Mouse (Mus musculus) heart, embryonic 16.5 days (tissue): ENCODE measurements around the gene Zzef1. TPM values are rescaled to one million over a fixed set of nuclear protein-coding genes. Genes with fewer than 3 reads are reported as not detected.
A peak's percentile ranks its signal among the peaks of the same experiment; 100 is the strongest.

Experiments used
- ATAC-seq: fragments of 200-750 bp; cut with Nextera tagmentation; replicated peaks from 2 replicates; pipeline ENCODE4 v1.8.0; 2017; ENCODE audit warnings: moderate number of reproducible peaks; ENCODE audit not compliant: insufficient read depth, low FRiP score; ENCODE audit errors: extremely low read depth
- H3K27ac ChIP-seq: fragments of 300-500 bp; sonication (generic); 2 replicates; pipeline ENCODE4 v1.5.1; 2014; ENCODE audit warnings: mild to moderate bottlenecking, low read length, control low read depth, moderate library complexity
- H3K27me3 ChIP-seq: fragments of 300-500 bp; sonication (generic); 2 replicates; pipeline ENCODE4 v1.6.1; 2014; ENCODE audit warnings: low read length, mixed read lengths; ENCODE audit not compliant: control insufficient read depth, insufficient read depth
- H3K36me3 ChIP-seq: fragments of 300-500 bp; sonication (generic); 2 replicates; pipeline ENCODE4 v1.6.1; 2014; ENCODE audit not compliant: control insufficient read depth, insufficient read depth
- H3K4me1 ChIP-seq: fragments of 300-500 bp; sonication (generic); 2 replicates; pipeline ENCODE4 v1.6.1; 2014; ENCODE audit warnings: low read length, mixed read lengths; ENCODE audit not compliant: control insufficient read depth, insufficient read depth
- H3K4me2 ChIP-seq: fragments of 300-500 bp; sonication (generic); 2 replicates; pipeline ENCODE4 v1.6.1; 2014; ENCODE audit warnings: low read depth, mild to moderate bottlenecking, control low read depth, low read length
- H3K4me3 ChIP-seq: fragments of 300-500 bp; sonication (generic); 2 replicates; pipeline ENCODE4 v1.5.1; 2014; ENCODE audit warnings: mild to moderate bottlenecking, control low read depth, low read length
- H3K9ac ChIP-seq: fragments of 300-500 bp; sonication (generic); 2 replicates; pipeline ENCODE4 v1.6.1; 2014; ENCODE audit warnings: low read length, control low read depth
- H3K9me3 ChIP-seq: fragments of 300-500 bp; sonication (generic); replicated peaks from 2 replicates; pipeline ENCODE4 v1.6.1; 2016; ENCODE audit warnings: low read length; ENCODE audit not compliant: control insufficient read depth
- WGBS: fragments of 180-500 bp; shearing (Covaris S2); extraction: QIAGEN DNeasy Blood & Tissue Kit; methylation state at CpG from one replicate; pipeline ENCODE4 v1.1.7; 2014; 5-methylcytosine and 5-hydroxymethylcytosine counted together
- polyA plus RNA-seq: library from polyadenylated mRNA; unstranded; fragments of >200 nt; fragmentation: Nextera tagmentation; extraction: Ambion mirVana; gene quantifications from 2 replicates; pipeline ENCODE4 v1.2.1, GENCODE M21; 2015

Gene Zzef1
- polyA plus RNA-seq, result 7.8 and 8.7 TPM in 2 replicates

DNA sequence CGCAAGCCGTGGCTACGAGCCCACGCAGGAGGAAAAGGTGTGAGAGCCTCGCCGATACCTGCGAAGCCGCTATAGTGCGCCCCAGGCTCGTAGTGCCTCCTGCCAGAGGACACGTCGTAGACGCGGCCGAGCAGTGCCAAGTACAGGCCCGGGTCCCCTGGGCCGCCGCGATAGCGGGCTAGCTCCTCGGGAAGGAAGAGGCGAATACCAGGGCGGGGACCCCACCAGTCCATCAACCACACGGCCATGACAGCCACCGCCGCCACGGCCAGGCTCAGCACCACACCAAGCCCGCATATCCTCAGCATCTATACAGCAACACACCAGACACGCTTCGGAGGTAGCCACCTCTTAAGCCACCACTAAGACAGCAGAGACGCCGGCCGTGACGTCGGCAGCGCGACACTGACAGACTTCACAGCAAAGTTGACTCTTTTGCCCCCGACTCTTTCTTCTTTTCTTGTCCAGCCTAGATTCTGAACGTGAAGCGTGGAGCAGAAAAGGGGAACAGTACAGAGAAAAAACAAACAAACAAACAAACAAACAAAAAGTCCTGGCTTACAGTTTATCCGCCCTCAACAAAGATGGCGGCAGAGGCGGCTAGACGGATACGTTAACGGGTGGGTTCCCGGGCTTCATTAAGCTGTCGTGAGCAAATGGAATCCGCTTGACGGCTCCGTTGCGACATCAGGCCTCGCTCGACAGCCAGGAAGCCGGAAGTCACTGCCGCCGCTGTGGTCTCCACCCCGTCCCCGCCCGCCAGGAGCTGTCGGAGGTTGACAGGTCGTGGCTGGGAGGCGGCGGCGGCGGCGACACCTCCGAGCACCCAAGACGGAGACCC, at the start of gene Zzef1, which contains the start of gene Cyb5d2:
TSS of gene Zzef1 (plus strand) at position 772 of the 841 bp plus-strand sequence.
TSS of gene Cyb5d2 (minus strand) at position 688 of the 841 bp plus-strand sequence.
- WGBS, result under 1% methylated on average over 69 of the region's 69 CpGs
- peaks cover 9% of the 10 kb centered on the region for H3K4me1 ChIP-seq
- H3K9me3 ChIP-seq, result no peaks in the 10 kb centered on the region
- peak; percentile 92 for ATAC-seq
- no peaks in the 10 kb centered on the region for H3K27me3 ChIP-seq
- peak within 1 kb of the TSS; percentile 79 for H3K27ac ChIP-seq
- H3K4me3 ChIP-seq, result peak within 1 kb of the TSS; percentile 98
- peak within 1 kb of the TSS; percentile 97 for H3K9ac ChIP-seq
- peak within 1 kb of the TSS; percentile 95 for H3K4me2 ChIP-seq
- no peaks in the 10 kb centered on the region for H3K36me3 ChIP-seq

DNA sequence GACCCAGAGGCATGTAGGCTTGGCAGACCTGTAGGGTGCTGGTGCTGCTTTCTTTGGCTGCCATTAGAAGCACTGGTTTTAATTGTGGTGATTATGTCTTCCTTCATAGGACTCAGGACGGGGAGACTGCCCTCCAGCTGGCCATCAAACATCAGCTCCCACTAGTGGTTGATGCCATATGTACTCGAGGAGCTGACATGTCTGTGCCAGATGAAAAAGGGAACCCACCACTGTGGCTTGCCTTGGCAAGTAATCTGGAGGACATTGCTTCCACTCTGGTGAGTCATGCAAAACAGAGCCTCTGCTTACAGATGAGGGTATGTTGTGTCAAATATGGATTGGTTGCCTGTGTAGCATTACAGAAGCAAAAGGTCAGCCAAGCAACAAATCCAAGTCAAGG, 44.1 kb upstream of the Zzef1 start:
- no peak overlapping the region for H3K9ac ChIP-seq
- H3K4me2 ChIP-seq, result no peak overlapping the region
- no peaks in the 10 kb centered on the region for H3K9me3 ChIP-seq
- no peak overlapping the region for H3K4me3 ChIP-seq
- H3K27me3 ChIP-seq, result no peaks in the 10 kb centered on the region
- 25% methylated on average over 2 of the region's 2 CpGs for WGBS
- no peak overlapping the region for H3K27ac ChIP-seq
- no peaks in the 10 kb centered on the region for H3K4me1 ChIP-seq
- H3K36me3 ChIP-seq, result peaks cover 68% of the 10 kb centered on the region
- ATAC-seq, result no peak

DNA sequence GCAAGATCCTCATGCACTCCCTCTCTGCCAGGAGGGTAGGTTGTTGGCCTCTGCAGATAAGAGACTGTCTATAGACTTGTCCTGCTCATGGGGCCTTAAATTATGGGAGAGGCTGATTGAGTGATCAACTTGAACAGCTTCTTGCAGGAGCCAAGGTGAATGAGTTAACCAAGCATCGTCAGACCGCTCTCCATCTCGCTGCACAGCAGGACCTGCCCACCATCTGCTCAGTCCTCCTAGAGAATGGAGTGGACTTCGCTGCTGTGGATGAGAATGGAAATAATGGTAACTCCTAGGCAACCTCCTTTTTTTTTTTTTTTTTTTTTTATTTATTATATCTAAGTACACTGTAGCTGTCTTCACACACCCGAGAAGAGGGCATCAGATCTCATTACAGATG, 37.7 kb upstream of the Zzef1 start:
- Histone ChIP-seq H3K4me1 (no peaks in the 10 kb centered on the region), H3K9me3 (no peaks in the 10 kb centered on the region), H3K36me3 (peaks cover 75% of the 10 kb centered on the region), H3K27me3 (no peaks in the 10 kb centered on the region), H3K27ac (no peak overlapping the region), H3K9ac (no peak overlapping the region), H3K4me3 (no peak overlapping the region), H3K4me2 (no peak overlapping the region)
- no peak for ATAC-seq
- 95% methylated on average over 5 of the region's 5 CpGs for WGBS

DNA sequence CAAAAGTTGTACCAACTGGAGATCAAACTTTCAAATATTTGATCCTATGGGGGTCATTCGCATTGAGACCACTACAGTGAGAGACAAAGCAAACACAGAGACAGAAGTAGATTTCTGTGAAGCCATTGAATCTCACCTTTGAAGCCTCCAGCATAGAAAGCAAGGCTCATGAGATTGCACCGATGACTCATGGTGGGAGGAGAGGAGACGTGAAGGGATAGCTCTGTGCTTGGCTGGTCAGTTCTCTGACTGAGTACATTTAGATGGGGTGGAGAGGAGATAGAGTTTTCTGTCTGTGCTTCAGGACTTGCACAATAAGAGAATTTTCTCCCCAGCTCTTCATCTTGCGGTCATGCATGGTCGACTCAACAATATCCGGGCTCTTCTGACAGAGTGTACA, 36.4 kb upstream of the Zzef1 start:
- H3K9ac ChIP-seq, result no peak overlapping the region
- no peak overlapping the region for H3K4me2 ChIP-seq
- no peak for ATAC-seq
- H3K36me3 ChIP-seq, result peaks cover 73% of the 10 kb centered on the region
- no peaks in the 10 kb centered on the region for H3K27me3 ChIP-seq
- no peak overlapping the region for H3K4me3 ChIP-seq
- 83% methylated on average over 6 of the region's 6 CpGs for WGBS
- H3K9me3 ChIP-seq, result no peaks in the 10 kb centered on the region
- no peak overlapping the region for H3K27ac ChIP-seq
- H3K4me1 ChIP-seq, result no peaks in the 10 kb centered on the region

DNA sequence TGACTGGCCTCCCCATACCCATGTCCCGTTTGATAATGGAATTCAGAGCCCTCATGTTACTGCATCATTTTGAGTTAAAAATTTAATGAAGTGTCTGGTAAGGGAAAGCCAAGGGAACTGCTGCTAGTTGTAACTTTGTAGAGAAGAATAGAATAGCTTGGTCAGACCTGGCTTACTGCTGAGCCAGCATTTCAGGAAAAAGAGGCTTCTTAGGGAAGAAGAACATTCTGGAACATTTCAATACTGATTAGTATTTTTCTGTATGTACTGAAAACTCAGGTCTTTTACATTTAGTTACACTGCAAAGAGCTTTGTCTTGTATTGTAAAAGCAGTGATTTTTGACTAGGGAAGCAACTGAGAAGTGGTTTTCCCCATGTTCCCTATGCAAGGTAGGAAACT, 35.2 kb upstream of the Zzef1 start:
- no peak for ATAC-seq
- H3K9me3 ChIP-seq, result no peaks in the 10 kb centered on the region
- H3K4me1 ChIP-seq, result no peaks in the 10 kb centered on the region
- H3K9ac ChIP-seq, result no peak overlapping the region
- no peak overlapping the region for H3K27ac ChIP-seq
- peaks cover 70% of the 10 kb centered on the region for H3K36me3 ChIP-seq
- H3K4me2 ChIP-seq, result no peak overlapping the region
- WGBS, result 77% methylated on average over 1 of the region's 1 CpGs
- no peak overlapping the region for H3K4me3 ChIP-seq
- H3K27me3 ChIP-seq, result no peaks in the 10 kb centered on the region

DNA sequence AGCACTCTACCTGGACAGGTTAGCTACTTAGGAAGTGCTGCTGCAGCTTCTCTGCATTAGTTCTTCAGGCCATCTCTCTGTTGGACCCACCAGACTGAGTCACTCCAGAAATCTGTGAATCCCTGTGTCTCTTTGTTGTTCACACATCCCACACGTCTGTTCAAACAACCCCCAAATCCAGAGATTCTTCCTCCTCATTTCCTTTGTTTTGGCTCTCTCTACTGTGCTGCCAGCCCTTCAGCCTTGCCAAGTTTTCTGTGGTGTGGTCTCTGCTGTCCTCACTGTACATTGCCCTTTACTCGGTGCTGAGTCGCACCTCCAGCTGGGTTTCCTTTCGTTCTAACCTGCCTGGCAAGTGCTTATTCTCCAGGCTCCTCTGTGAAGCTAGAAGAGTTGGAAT, 31.8 kb upstream of the Zzef1 start:
- Histone ChIP-seq H3K4me1 (no peaks in the 10 kb centered on the region), H3K9me3 (no peaks in the 10 kb centered on the region), H3K36me3 (peaks cover 56% of the 10 kb centered on the region), H3K9ac (no peak overlapping the region), H3K27me3 (no peaks in the 10 kb centered on the region), H3K27ac (no peak overlapping the region), H3K4me3 (no peak overlapping the region), H3K4me2 (no peak overlapping the region)
- no peak for ATAC-seq
- 77% methylated on average over 4 of the region's 4 CpGs for WGBS

DNA sequence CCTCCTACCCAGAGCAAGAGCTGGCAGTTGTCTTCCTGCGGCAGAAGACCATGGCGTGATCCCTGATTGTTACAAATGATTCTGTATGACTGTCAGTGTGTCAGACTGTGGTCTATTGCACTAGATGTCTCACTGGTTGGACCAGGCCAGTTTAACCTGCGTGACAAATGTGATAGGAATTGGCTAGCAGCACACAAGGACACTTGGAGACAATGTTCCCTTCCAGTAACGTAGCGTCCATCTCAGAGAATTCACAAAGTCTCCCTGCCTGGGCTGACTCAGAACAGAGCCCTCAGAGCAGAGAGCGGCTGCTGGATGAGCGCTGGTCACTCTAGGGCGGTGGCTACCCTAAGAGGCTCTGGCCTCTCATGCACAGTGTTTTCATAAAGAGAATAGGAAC, 28.3 kb upstream of the Zzef1 start:
- Histone ChIP-seq H3K27ac (no peak overlapping the region), H3K4me1 (no peaks in the 10 kb centered on the region), H3K4me3 (no peak overlapping the region), H3K4me2 (no peak overlapping the region), H3K9ac (no peak overlapping the region), H3K9me3 (no peaks in the 10 kb centered on the region), H3K27me3 (no peaks in the 10 kb centered on the region), H3K36me3 (peaks cover 36% of the 10 kb centered on the region)
- WGBS, result 80% methylated on average over 8 of the region's 8 CpGs
- ATAC-seq, result no peak

DNA sequence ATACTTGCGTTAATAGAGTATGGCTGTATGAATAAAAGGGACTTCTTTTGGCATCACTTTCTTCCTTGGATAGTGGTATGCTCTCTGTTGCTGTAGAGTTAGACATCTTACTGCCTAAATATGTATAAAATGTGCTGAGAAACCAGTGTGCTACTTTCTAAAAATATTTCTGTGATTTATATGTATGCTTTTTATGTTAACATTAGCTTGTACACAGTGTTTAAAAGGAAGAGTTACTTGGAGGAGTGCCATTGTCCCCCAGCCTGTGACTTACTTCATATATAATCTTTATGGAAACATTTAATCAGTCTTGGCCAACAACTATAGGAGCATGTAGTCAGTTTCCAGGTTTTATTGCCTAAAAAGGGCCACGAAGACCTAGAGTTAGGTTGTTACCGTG, 27.0 kb upstream of the Zzef1 start:
- ATAC-seq, result no peak
- 85% methylated on average over 3 of the region's 3 CpGs for WGBS
- no peak overlapping the region for H3K27ac ChIP-seq
- no peak overlapping the region for H3K9ac ChIP-seq
- H3K4me2 ChIP-seq, result no peak overlapping the region
- no peaks in the 10 kb centered on the region for H3K9me3 ChIP-seq
- H3K4me1 ChIP-seq, result no peaks in the 10 kb centered on the region
- peaks cover 27% of the 10 kb centered on the region for H3K36me3 ChIP-seq
- no peaks in the 10 kb centered on the region for H3K27me3 ChIP-seq
- no peak overlapping the region for H3K4me3 ChIP-seq

DNA sequence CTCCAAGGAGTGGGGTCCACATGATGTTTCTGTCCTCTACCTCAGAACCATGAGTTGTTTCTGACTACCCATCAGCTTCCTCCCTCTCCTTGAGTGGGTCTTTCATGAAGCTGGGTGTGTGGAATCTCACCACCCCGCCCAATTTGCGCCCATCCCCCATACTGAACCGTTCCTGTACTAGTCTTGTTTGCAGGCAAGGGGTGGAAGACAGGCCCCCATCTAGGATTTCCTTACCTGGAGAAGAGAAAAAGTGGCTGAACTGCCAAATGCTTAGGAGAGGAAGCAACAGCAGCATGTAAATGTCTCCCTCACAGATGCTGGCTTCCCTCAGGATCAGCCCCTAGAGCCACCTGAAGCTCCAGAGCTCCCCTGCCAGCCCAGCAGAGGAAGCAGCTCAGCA, 25.7 kb upstream of the Zzef1 start:
- no peaks in the 10 kb centered on the region for H3K27me3 ChIP-seq
- no peak overlapping the region for H3K9ac ChIP-seq
- no peaks in the 10 kb centered on the region for H3K4me1 ChIP-seq
- H3K27ac ChIP-seq, result no peak overlapping the region
- no peaks in the 10 kb centered on the region for H3K9me3 ChIP-seq
- H3K4me2 ChIP-seq, result no peak overlapping the region
- no peak for ATAC-seq
- no peak overlapping the region for H3K4me3 ChIP-seq
- peaks cover 21% of the 10 kb centered on the region for H3K36me3 ChIP-seq
- 88% methylated on average over 3 of the region's 3 CpGs for WGBS
